Mouse (Mus musculus) liver (tissue): ENCODE results near the gene Atp2a3.
A peak's percentile ranks its signal among the peaks of the same experiment; 100 is the strongest.

Experiments
- DNase-seq: peaks from one replicate; pipeline ENCODE4 v3.0.0-alpha.2; 2020; ENCODE audit warnings: mixed read lengths

The Atp2a3 gene

GRCm38 (mm10) chr11:72961072-72961980, at the start of gene Atp2a3:
Atp2a3 (plus strand) TSS chr11:72961169.
- DNase-seq, result peak; percentile 60

DNA sequence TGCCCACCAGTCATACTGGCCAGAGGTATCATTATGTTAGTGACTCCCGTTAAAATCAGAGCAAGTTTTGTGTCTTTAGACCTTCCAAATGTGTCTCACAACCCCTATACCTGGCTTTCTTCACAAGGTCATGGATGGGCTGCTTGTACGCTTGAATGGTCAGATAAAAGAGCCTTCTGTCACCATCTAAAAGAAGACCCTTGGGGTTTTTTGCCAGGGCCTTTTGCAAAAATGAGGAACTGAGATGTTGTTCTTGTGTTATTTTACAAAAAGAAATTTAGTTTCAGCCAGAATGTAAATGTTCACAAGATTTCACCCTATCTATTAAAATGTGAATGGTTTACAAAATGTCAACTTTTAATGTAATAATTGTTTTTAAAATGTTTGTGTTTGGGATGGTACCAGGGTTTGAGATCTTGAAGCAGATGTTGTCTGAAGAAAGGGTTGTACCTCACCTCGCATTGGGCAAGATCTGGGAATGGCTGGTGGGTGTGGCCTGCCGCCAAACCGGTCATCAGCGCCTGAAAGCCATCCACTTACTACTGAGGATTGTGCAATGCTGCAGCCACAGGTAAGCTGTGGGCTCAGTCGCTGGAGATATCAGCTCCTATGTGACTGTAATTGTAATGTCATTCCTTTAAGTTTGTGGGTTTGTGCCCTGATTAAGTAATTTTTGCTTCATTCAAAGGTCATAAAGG, 43.5 kb upstream of the Atp2a3 start:
- no peak for DNase-seq

- DNase-seq, result no peak
Measured at GRCm38 (mm10) chr11:72923116-72923515, 37.9 kb upstream of the Atp2a3 start.

DNA sequence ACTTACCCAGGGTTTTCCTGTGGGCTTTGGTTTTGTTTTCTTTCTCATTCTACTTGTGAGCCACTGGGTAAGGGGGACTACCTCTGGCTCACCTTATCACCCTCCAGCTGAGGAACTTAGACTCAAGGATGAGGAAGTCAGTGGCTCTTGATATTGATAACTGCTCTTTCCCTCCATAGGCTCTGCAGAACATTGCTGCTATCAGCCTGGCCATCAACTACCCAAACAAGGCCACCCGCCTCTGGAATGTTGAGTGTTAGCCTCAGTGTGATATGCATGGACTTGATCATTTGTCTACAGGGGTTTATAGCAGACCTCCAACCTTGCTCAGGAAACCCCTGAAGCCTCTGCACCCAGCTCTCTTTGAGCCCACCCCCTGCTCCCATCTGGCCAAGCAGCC, 36.5 kb upstream of the Atp2a3 start:
- DNase-seq, result no peak

DNA sequence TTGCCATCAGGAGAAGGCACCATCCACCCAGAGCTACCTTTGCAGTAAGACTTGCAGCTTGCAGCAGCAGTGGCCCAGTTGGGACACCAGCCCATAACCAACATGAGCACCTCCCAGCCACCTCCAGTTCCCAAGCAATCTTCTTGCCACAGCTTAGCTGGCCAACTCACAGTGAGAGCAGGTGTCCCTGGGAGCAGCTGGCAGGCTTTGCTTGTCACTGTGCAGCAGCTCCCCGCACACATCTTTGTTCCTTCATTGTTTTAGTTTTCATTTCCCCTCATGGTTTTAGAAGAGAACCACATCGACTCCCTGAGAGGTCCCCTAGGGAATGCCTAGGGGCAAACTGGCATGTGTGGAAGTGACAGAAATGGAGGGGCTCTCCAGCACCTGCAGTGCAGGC, 35.9 kb upstream of the Atp2a3 start:
- no peak for DNase-seq

DNA sequence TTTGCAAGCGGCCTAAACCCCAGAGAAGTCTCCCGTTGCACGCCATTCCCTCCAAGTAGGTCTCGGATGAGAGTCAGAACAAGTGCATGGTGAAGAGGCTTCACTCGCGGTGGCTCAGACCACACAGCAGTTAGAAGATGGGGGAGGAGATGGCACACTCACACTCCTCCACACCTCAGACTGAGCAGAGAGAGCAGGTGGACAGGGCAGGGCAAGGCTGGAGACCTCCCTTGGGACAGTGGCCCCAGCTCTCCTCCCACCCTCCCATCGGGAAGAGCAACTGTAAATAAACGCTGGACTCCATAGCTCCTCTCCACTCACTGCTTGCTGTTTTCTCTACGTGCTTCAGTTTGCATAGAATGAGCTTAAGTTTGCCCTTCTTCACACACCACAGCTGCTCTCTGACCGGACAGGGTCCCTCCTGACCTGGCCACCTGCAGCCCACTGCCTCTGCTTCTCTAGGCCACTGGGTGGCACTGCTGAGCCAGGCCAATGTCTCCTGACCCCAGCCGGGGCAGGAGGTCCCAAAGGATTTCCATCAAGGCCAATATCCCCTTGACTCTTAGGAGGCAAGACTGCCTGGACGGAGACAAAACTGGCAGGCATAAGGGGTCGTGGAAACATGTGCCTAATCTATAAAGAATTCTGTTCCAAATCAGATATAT, 34.6 kb upstream of the Atp2a3 start:
- DNase-seq, result peak; percentile 59

DNA sequence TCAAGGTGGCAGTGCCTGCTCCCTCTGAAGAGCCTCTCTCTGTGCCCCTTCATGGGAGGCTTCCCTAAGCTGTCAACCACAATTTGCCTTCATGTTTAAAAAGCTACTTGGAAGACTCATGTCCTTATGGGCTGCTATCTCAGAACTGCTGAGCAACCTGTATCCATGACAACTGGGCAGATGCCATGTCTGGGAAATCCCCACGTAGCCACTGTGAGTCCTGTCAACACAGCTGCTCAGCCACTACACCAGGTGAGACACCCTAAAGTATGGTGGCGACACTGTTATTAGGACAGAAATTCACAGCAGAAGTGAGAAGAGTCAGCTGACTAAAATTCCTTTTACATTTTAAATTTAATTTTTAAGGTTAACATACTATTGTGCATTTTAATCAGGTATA, 32.5 kb upstream of the Atp2a3 start:
- no peak for DNase-seq

DNA sequence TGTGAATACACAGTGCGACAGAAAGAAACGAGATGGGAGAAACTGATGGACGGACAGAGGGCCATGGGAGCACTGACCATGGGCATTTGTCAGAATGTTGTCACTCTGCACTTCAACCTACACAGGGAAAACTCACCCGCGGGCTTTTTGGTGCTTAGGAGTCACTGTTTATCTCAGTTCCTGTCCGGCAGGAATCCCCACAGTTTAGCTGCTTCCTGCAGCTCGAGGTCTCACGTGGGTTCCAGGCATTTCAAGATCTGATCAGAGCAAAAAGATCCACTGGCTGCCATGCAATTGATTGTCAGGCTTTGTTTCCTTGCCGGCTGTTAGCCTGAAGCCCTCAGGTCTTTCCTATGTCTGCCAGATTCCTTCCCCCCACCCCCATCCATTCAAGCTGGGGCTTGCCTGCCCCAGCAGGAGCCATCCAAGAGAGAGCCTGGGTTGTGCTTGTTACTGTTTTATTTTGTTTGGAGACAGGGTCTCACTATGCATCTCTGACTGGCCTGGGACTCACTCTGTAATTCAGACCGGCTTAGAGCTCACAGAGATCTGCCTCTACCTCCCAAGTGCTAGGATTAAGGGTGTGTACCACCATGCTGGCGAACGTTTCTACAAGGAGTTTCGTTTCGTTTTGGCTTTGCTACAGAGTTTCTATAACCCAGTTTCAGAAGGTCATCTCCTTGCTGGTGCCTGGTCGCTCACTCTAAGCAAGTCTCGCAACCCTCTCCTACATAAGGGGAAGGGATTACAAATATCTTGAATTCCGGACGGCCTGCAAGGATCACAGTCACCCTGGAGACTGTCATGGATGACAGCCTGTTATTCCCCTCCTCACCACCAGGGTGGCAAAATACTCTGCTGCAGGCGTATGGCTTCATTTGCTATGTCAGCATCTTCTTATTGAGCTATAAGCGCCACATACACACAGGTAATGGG, 20.5 kb upstream of the Atp2a3 start:
- peak; percentile 45 for DNase-seq

GRCm38 (mm10) chr11:72944996-72945793, 15.8 kb upstream of the Atp2a3 start:
- DNase-seq, result no peak

DNA sequence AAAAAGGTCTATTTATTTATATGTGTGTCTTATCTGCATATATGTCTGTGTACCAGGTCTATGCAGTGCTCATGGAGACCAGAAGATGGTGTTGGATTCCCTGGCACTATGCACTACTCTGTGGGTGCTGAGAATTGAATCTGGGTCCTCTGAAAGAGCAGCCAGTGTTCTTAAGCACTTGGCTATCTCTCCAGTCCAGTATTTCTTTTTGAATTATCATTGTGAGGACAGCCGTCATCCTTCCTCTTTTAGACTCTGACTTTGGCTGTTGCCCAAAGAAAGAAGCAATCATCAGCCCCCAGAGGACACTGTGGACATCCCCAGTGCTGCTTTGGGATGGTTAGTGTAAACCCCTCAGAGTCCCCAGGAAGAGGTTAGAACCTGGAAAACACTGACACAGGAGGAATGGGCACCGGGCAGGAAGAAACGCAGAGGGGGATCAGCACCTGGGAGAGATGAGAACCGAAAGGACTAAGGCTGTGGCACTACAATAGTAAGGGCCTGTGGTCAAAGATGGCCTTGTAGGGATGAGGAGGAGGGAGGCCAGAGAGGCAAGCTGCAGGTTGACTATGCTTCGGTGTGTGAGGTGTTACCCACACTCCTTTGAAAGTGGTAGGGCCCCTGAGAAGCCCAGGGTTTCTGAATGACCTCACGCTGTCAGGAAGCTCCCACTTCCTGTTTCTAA, 15.0 kb upstream of the Atp2a3 start:
- no peak for DNase-seq

DNA sequence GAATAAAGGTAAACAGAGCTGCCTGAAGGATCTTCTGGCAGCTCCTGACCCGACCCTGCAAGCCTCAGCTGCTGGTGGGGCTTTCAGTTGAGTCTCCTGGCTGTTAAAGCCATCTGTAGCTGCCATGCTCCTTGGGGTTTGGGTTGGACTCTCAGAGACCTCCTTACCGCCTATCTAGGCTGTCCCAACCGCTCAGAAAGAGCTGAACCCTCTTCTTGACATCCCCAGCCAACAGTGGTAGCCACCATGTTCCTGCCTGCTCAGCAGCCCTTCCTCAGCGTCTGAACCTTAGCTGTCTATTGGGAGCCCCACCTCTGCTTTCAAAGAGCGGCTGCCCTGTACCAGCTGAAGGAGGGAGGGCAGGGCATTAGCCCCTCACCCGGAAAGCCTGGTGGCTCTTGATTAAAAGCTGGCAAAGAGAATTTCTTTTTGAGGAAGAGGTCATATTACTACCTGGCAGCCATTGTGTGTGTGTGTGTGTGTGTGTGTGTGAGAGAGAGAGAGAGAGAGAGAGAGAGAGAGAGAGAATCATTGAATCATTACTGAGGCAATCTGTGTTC, 14.3 kb upstream of the Atp2a3 start:
- DNase-seq, result no peak

DNA sequence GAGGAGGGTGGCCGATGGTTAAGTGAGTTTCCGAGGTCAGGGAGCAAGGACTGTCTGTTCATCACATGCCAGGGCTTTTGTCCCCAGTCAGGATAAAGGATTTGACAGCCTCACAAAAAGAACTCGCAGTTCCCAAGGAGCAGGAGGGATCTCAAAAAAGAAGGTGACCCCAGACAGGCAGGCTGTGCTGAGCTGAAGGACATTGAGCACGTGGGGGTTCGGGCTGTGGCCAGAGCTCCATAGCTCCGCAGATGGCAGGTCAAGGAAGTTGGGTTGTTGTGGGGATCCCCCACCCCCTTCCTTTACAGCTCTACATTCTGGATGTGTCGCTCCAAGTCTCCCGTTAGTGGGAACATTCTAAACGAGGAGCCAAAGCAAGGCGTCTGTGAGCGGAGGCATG, 13.1 kb upstream of the Atp2a3 start:
- DNase-seq, result no peak

DNA sequence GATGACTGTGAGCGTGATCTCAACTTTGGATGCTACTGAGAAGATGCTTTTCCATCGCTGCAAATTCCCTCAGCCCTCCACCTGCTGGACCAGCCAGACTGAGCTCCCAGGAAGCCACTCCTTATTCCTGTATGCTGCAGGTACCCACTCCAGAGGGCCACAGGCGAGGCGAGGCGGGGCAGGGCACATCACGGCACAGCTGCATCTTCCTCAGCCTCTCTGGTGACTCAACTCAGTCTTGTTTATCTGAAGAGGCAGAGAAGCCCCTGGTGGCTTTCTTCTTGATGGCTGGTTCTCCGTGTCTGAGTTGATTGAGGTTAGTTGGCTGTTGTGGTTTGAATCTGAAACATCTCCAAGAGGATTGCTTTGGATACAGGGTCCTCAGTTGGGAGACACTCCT, 12.7 kb upstream of the Atp2a3 start:
- no peak for DNase-seq

- no peak for DNase-seq
Measured at GRCm38 (mm10) chr11:72951137-72952000, 9.6 kb upstream of the Atp2a3 start.

GRCm38 (mm10) chr11:72952226-72952625, 8.7 kb upstream of the Atp2a3 start:
- no peak for DNase-seq

DNA sequence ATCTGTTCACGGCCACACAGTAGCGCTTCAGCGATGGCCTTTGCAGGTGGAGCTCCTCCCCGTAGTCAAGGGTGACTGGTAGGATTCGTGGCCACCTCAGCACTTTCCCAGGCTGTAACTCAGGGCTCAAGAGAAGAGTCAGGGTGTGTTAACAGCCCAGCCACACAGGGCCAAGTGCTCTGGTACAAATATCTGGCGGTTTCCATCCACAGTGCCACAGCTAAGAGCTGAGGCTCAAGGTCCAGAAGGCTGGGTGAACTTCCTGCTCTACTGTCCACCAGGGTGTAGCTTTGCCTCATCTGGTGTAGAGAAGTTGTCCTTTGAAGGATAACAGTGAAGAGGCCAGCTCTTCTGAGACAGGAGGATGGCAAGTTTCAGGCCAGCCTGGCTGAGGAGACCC, 8.3 kb upstream of the Atp2a3 start:
- no peak for DNase-seq

DNA sequence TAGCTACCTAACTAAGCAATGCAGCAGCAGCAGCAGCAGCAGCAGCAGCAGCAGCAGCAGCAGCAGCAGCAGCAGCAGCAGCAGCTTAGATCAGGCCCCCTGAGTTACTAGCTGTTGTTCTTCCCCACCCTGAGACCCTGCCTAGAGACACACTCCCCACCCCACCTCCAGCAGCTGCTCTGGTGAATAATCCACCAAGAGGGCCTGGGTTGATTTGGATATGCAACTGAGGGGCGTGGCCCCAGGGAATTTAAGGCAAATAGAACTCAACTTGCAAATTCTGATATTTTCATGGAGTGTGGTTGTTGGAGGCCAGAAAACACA, 7.9 kb upstream of the Atp2a3 start:
- no peak for DNase-seq

DNA sequence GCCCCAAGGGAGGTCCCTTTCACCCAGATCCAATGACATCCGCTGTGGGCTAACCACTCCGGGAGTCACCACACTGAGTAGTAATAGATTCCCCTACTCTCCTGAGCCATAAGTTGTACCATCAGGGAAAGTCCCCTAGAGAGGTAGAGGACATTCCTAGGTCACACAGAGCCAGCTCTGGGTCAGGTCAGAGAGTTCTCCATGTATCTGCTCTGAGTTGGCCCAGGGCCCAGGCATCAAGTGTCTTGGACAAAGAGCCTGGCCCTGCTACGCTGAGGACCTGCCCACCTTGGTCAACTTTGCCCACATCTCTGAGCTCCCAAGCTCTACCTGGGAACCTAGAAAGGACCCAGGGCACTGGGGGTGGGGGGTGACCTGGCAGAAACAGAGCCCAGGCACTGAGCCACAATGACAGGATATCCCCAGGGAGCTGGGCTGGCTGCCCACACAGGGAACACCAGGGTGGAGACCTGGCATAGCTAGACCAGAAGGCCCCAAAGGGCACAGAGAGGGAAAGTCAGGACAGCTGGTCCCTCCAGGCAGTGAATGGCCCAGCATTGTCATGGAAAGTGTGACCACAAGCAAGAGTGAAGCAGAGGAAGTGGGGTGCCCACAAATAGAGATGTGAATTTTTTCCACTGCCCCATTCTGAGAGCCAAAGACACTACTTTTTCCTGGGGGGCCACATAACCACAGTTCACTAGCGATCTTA, 7.4 kb upstream of the Atp2a3 start:
- DNase-seq, result no peak

GRCm38 (mm10) chr11:72954216-72954615, 6.8 kb upstream of the Atp2a3 start:
- DNase-seq, result no peak
